Mouse (Mus musculus): ENCODE results near the gene Arhgap18.

- TF ChIP-seq CTCF (IDR thresholded peaks at IDR 0.05; ENCODE audit: control insufficient read depth, insufficient read depth, insufficient read length) (no peak), MAX (IDR thresholded peaks at IDR 0.05) (no peak), MYOG (IDR thresholded peaks at IDR 0.05; ENCODE audit: control insufficient read depth, extremely low read depth, insufficient read length) (no peak), CEBPB (IDR thresholded peaks at IDR 0.05; ENCODE audit: low read depth) (no peak), USF1 (IDR thresholded peaks at IDR 0.05; ENCODE audit: low read depth) (no peak), MYOD1 (IDR thresholded peaks at IDR 0.05; ENCODE audit: control insufficient read depth, insufficient read length, low read depth) (no peak)
These were observed 42.7 kb upstream of the Arhgap18 start for GRCm38 (mm10) chr10:26710458-26711011.
